Mouse (Mus musculus) 3T3-L1 (cell line): ENCODE data around the gene Tcf7.
"Not testable (repeated sequence)": the region's sequence is repeated elsewhere in the genome, so short reads cannot be mapped to it uniquely, and the experiment has no call there.

ENCODE experiments used
- DNase-seq: peaks from one replicate; pipeline ENCODE4 v3.0.0-alpha.2; 2015; ENCODE audit warnings: low read depth, low spot score

Tcf7 gene

GRCm38 (mm10) chr11:52228722-52229448, 53.9 kb downstream of the Tcf7 start:
- DNase-seq = peak; percentile 66

GRCm38 (mm10) chr11:52227466-52228226, 55.2 kb downstream of the Tcf7 start:
- no peak for DNase-seq

- DNase-seq = no peak
These were observed 55.8 kb downstream of the Tcf7 start for GRCm38 (mm10) chr11:52227053-52227452.

- DNase-seq = no peak
These were observed 56.7 kb downstream of the Tcf7 start for GRCm38 (mm10) chr11:52225986-52226599.

- no peak for DNase-seq
These were observed 58.7 kb downstream of the Tcf7 start for GRCm38 (mm10) chr11:52223968-52224682.

GRCm38 (mm10) chr11:52222891-52223290, 59.9 kb downstream of the Tcf7 start:
- peak; percentile 67 for DNase-seq

- not testable (repeated sequence) for DNase-seq
These were observed 60.9 kb downstream of the Tcf7 start for GRCm38 (mm10) chr11:52221921-52222320.

- peak; percentile 82 for DNase-seq
These were observed 62.5 kb downstream of the Tcf7 start for GRCm38 (mm10) chr11:52220282-52220681.

- no peak for DNase-seq
These were observed 68.9 kb downstream of the Tcf7 start, which contains the start of gene Olfr1371 for GRCm38 (mm10) chr11:52213887-52214286. TSS of gene Olfr1371 (minus strand) at chr11:52213987.
